Mouse (Mus musculus) cerebellum, adult 2 months (tissue): ENCODE measurements at regions not wholly inside any gene's neighbourhood (a gene's known extent, or its start where the extent isn't known, plus 50 kb on each side); places are given as distances from the start of the nearest gene placed in this dataset.

Experiments used
- CTCF ChIP-seq: fragments of 200-500 bp; IDR thresholded peaks from 2 replicates; pipeline ENCODE4 v1.5.1; 2011; ENCODE audit warnings: low read depth, mild to moderate bottlenecking, control low read depth, low read length, moderate library complexity, borderline replicate concordance; ENCODE audit not compliant: insufficient read depth
- POLR2A ChIP-seq: fragments of 200-500 bp; IDR thresholded peaks from 2 replicates; pipeline ENCODE4 v1.6.1; 2011; ENCODE audit warnings: low read length, control low read depth, borderline replicate concordance; ENCODE audit not compliant: insufficient read depth

- TF ChIP-seq CTCF (no peak), POLR2A (no peak)
Measured at GRCm38 (mm10) chr3:60745075-60745474, 257.5 kb upstream of the P2ry1 start.
